Mouse (Mus musculus): ENCODE data around the gene Slc25a19.

The Slc25a19 gene

GRCm38 (mm10) chr11:115618732-115619516, 9.2 kb downstream of the Slc25a19 start:
- no peak for DNase-seq (ENCODE audit: low spot score)

GRCm38 (mm10) chr11:115618001-115618400, 10.1 kb downstream of the Slc25a19 start:
- DNase-seq (ENCODE audit: low spot score): no peak

GRCm38 (mm10) chr11:115616893-115617292, 11.2 kb downstream of the Slc25a19 start:
- DNase-seq (ENCODE audit: low spot score): no peak

- DNase-seq (ENCODE audit: low spot score): no peak
Observed at GRCm38 (mm10) chr11:115616371-115616770, 11.7 kb downstream of the Slc25a19 start.

- no peak for DNase-seq (ENCODE audit: low spot score)
Observed at GRCm38 (mm10) chr11:115615875-115616274, 12.2 kb downstream of the Slc25a19 start.

GRCm38 (mm10) chr11:115615108-115615825, 12.8 kb downstream of the Slc25a19 start:
- DNase-seq (ENCODE audit: low spot score): no peak

GRCm38 (mm10) chr11:115614346-115615107, 13.6 kb downstream of the Slc25a19 start:
- no peak for DNase-seq (ENCODE audit: low spot score)

- DNase-seq (ENCODE audit: low spot score): no peak
Observed at GRCm38 (mm10) chr11:115613138-115613945, 14.8 kb downstream of the Slc25a19 start.

- DNase-seq (ENCODE audit: low spot score): peak; percentile 87
Observed at GRCm38 (mm10) chr11:115612410-115613137, 15.5 kb downstream of the Slc25a19 start, which contains the start of gene Mif4gd. Gene Mif4gd, minus strand, starts transcription at chr11:115612969.

- DNase-seq (ENCODE audit: low spot score): peak; percentile 42
Observed at GRCm38 (mm10) chr11:115612059-115612409, 16.1 kb downstream of the Slc25a19 start.

- DNase-seq (ENCODE audit: low spot score): no peak
Observed at GRCm38 (mm10) chr11:115611173-115611572, 16.9 kb downstream of the Slc25a19 start.

- DNase-seq (ENCODE audit: low spot score): no peak
Observed at GRCm38 (mm10) chr11:115609576-115609975, 18.5 kb downstream of the Slc25a19 start.

- DNase-seq (ENCODE audit: low spot score): no peak
Observed at GRCm38 (mm10) chr11:115608421-115609399, 19.4 kb downstream of the Slc25a19 start.

GRCm38 (mm10) chr11:115606733-115607132, 21.4 kb downstream of the Slc25a19 start:
- DNase-seq (ENCODE audit: low spot score): no peak

- DNase-seq (ENCODE audit: low spot score): peak; percentile 50
Observed at GRCm38 (mm10) chr11:115604304-115604696, 23.8 kb downstream of the Slc25a19 start.

GRCm38 (mm10) chr11:115603476-115604303, 24.4 kb downstream of the Slc25a19 start, which contains the start of the genes Mrps7 and Gga3:
Gene Mrps7, plus strand, starts transcription at chr11:115603925.
Gene Gga3, minus strand, starts transcription at chr11:115604051.
- peak; percentile 85 for DNase-seq (ENCODE audit: low spot score)

- peak; percentile 14 for DNase-seq (ENCODE audit: low spot score)
Observed at GRCm38 (mm10) chr11:115603128-115603475, 25.0 kb downstream of the Slc25a19 start.

GRCm38 (mm10) chr11:115601174-115601573, 26.9 kb downstream of the Slc25a19 start:
- no peak for DNase-seq (ENCODE audit: low spot score)

- DNase-seq (ENCODE audit: low spot score): no peak
Observed at GRCm38 (mm10) chr11:115600743-115601142, 27.4 kb downstream of the Slc25a19 start.

All from embryo, embryonic 10 days (tissue).